Mouse (Mus musculus) ES-Bruce4 (cell line): ENCODE measurements around the gene Ino80d. TPM values are rescaled to one million over a fixed set of nuclear protein-coding genes. Genes with fewer than 3 reads are reported as not detected.

ENCODE experiments used
- H3K27ac ChIP-seq: 2 replicates; pipeline ENCODE4 v1.5.1; 2012; ENCODE audit warnings: low read length, inconsistent platforms; ENCODE audit not compliant: insufficient read depth
- H3K27me3 ChIP-seq: 2 replicates; pipeline ENCODE4 v1.6.1; 2012; ENCODE audit warnings: mild to moderate bottlenecking, low read length, inconsistent platforms; ENCODE audit not compliant: control insufficient read depth, poor library complexity, insufficient read depth, severe bottlenecking
- H3K36me3 ChIP-seq: 2 replicates; pipeline ENCODE4 v1.6.1; 2012; ENCODE audit warnings: inconsistent platforms, mild to moderate bottlenecking, low read length, moderate library complexity; ENCODE audit not compliant: control insufficient read depth, poor library complexity, insufficient read depth, severe bottlenecking
- H3K4me1 ChIP-seq: one replicate; pipeline ENCODE4 v1.8.1; 2011; ENCODE audit warnings: low read length; ENCODE audit not compliant: control insufficient read depth, insufficient read depth
- H3K4me3 ChIP-seq: 2 replicates; pipeline ENCODE4 v1.5.1; 2011; ENCODE audit warnings: low read depth, mild to moderate bottlenecking, low read length
- H3K9ac ChIP-seq: 2 replicates; pipeline ENCODE4 v1.6.1; 2012; ENCODE audit warnings: low read depth, mild to moderate bottlenecking, inconsistent platforms; ENCODE audit not compliant: poor library complexity, severe bottlenecking
- H3K9me3 ChIP-seq: replicated peaks from 2 replicates; pipeline ENCODE4 v1.6.1; 2012; ENCODE audit warnings: mild to moderate bottlenecking, low read length, inconsistent platforms; ENCODE audit not compliant: control insufficient read depth, poor library complexity, insufficient read depth, severe bottlenecking
- CTCF ChIP-seq: IDR thresholded peaks from one replicate; pipeline ENCODE4 v1.8.1; 2011; ENCODE audit warnings: low read depth, low read length
- EP300 ChIP-seq: IDR thresholded peaks from 2 replicates; pipeline ENCODE4 v1.6.1; 2011; ENCODE audit warnings: low read depth, low read length; ENCODE audit not compliant: insufficient read depth
- POLR2A ChIP-seq: IDR thresholded peaks from one replicate; pipeline ENCODE4 v1.8.1; 2011; ENCODE audit warnings: low read length; ENCODE audit not compliant: insufficient read depth
- polyA plus RNA-seq: library from polyadenylated mRNA; stranded (reverse); fragments of >200 nt; gene quantifications from 2 replicates; pipeline ENCODE4 v1.2.4, GENCODE M21; 2011; ENCODE audit warnings: low read depth; ENCODE audit not compliant: missing spikeins, insufficient read depth, insufficient read length

The Ino80d gene
- polyA plus RNA-seq, 1 experiment: 31.4 TPM

DNA sequence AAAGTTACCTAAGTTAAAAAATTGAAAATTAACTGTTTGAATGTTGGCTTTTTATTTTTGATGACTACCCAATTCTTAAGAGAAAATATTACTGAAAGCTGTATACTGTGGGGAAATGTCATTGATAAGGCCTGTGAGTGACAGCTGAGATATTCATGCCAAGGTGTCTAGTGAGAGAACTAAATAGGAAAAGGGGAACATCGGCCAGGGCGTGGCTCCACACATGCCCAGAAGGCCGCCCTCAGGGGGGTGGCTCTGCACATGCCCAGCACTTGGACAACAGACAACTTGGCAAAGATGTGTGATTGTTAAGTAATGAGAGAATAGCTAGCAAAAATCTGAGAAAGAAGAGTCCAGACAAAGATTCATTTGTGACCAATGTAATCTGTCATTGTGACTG lies 64.5 kb downstream of the Ino80d start:
- H3K27me3 ChIP-seq: no peaks in the 10 kb centered on the region
- H3K36me3 ChIP-seq: peaks cover 28% of the 10 kb centered on the region
- H3K4me3 ChIP-seq: no peak overlapping the region
- peaks cover 2% of the 10 kb centered on the region for H3K4me1 ChIP-seq
- no peak overlapping the region for H3K27ac ChIP-seq
- H3K9me3 ChIP-seq: no peaks in the 10 kb centered on the region
- no peak for TF ChIP-seq CTCF
- no peak for TF ChIP-seq POLR2A
- TF ChIP-seq EP300: no peak
- H3K9ac ChIP-seq: no peak overlapping the region

DNA sequence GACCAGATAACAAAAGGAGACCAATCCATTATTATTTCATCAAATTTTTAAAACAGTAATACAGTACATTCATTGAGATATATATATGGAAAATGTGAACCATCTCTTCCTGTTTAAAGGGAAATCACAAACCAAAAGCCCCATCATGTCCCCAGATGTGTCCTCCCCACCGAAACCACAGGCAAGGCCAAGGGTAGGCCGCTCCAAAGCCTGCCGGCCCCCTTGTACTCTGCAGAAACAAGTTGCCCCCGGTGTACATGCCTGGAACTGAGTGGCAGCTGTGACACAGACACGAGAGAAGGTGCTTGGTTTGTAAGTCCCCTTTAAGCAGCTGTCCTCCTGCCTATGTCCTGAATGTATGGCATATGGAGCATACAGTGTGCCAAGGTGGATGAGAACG lies 66.5 kb downstream of the Ino80d start:
- no peak overlapping the region for H3K4me3 ChIP-seq
- peaks cover 2% of the 10 kb centered on the region for H3K4me1 ChIP-seq
- H3K27me3 ChIP-seq: no peaks in the 10 kb centered on the region
- no peak overlapping the region for H3K9ac ChIP-seq
- no peaks in the 10 kb centered on the region for H3K9me3 ChIP-seq
- H3K27ac ChIP-seq: no peak overlapping the region
- TF ChIP-seq CTCF: no peak
- no peak for TF ChIP-seq POLR2A
- TF ChIP-seq EP300: no peak
- H3K36me3 ChIP-seq: peaks cover 20% of the 10 kb centered on the region

DNA sequence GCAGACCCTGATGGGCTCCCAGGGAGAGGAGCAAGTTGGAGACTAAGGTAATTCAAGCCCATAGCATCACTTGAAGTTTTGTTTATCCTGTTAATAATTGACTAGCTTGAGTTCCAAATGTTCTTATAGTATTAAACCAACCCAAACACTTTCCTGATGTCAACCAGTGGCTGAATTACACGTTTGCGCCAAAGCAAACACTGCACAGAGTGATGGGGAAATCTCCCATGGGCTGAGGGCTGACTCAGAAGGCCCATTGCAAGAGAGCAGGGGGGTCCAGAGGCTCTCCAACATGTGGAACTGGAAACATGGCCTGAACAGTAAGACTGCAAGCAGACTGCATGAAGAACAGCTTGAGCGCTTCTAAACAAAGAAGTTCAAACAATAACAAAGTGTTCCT lies 81.5 kb downstream of the Ino80d start:
- Histone ChIP-seq H3K36me3 (no peaks in the 10 kb centered on the region; the same call in 1 of the 2 replicates), H3K27me3 (no peaks in the 10 kb centered on the region), H3K27ac (no peak overlapping the region), H3K9me3 (0 out of 2 replicates have a peak, but pooled peaks cover 3% of the 10 kb centered on the region), H3K4me3 (no peak overlapping the region), H3K9ac (no peak overlapping the region), H3K4me1 (no peaks in the 10 kb centered on the region)
- TF ChIP-seq CTCF (no peak), EP300 (no peak), POLR2A (no peak)

DNA sequence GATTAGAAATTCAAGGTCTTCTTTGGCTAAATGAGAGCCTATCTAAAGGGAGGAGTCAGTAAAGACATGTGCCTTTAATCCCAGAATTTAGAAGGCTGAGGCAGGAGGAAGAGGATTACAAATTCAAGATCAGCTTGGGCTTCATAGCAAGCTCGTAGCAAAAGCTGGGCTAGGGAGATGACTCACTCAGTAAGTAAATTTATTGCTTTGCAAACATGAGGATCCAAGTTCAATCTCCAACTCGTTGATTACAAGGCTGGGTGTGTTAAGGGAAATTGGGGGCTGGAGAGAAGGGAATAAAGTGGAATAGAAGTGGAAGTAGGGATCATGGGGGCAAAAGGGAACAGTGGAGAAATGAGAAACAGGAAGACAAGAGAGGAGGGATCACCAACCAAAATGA lies 94.6 kb downstream of the Ino80d start:
- no peaks in the 10 kb centered on the region for H3K36me3 ChIP-seq
- H3K9me3 ChIP-seq: no peaks in the 10 kb centered on the region
- no peaks in the 10 kb centered on the region for H3K27me3 ChIP-seq

DNA sequence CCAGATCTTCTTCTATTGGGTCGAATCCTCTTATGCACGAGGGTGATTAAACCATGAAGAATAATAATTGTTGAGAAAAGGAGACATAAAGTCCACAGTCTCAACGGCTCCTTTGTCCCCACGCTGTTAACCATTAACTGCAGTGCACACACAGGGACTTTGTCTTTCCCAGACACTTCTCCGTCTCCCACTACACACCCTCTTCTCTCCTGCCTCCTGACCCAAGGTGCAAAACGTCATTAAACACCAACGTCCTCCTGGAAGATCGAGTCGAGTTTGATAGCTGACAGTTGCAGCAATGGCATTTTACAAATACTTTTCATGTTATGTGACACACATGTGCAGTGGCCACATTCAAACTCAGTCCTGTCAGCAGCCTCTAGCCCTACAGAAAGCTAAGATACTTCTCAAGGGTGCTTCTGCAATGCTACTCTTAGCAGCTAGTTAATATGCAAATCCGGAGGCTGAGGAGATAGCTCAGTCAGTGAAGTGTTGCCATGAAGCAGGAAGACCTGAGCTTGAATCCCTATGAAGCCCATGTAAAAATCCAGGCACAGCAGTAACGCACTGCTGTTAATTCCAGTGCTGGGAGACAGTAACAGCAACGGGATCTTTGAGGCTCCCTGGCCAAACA lies 109.3 kb downstream of the Ino80d start:
- H3K9me3 ChIP-seq: no peaks in the 10 kb centered on the region
- H3K27ac ChIP-seq: no peak overlapping the region
- no peaks in the 10 kb centered on the region for H3K27me3 ChIP-seq
- no peak overlapping the region for H3K9ac ChIP-seq
- TF ChIP-seq CTCF (no peak), POLR2A (no peak), EP300 (no peak)
- no peak overlapping the region for H3K4me3 ChIP-seq
- no peaks in the 10 kb centered on the region for H3K36me3 ChIP-seq
- H3K4me1 ChIP-seq: no peaks in the 10 kb centered on the region

More for the DNA sequence above, 94.6 kb downstream of the Ino80d start:
- no peak overlapping the region for H3K9ac ChIP-seq
- TF ChIP-seq POLR2A: no peak
- TF ChIP-seq CTCF: no peak
- TF ChIP-seq EP300: no peak
- no peak overlapping the region for H3K27ac ChIP-seq
- no peaks in the 10 kb centered on the region for H3K4me1 ChIP-seq
- no peak overlapping the region for H3K4me3 ChIP-seq

DNA sequence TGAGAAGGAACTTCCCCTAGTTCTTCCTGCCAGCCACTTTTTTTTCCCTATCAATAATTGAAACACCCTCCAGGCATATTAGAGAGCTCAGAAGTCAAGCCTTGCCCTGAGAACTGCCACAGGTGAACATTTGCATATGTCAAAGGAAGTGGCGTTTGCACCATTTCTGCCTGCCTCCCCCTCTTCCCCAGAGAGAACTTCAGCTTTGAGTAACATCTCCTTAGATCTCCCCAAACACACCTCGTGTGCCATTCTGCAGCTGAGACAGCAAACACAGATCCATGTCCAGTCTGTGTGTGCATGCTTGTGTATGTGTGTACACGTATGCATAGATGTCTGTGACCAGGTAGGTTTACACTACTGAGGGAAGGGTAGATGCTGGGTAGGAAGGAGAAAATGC lies 112.6 kb downstream of the Ino80d start:
- Histone ChIP-seq H3K27ac (no peak overlapping the region), H3K9ac (no peak overlapping the region), H3K27me3 (no peaks in the 10 kb centered on the region), H3K4me1 (no peaks in the 10 kb centered on the region), H3K36me3 (no peaks in the 10 kb centered on the region), H3K4me3 (no peak overlapping the region), H3K9me3 (no peaks in the 10 kb centered on the region)
- TF ChIP-seq CTCF (no peak), EP300 (no peak), POLR2A (no peak)
